Mouse (Mus musculus) testis, adult 2 months (tissue): ENCODE measurements around the gene March11. TPM values are rescaled to one million over a fixed set of nuclear protein-coding genes. Genes with fewer than 3 reads are reported as not detected.

Experiments
- H3K27ac ChIP-seq: fragments of 200-500 bp; 2 replicates; pipeline ENCODE4 v1.5.1; 2012; ENCODE audit warnings: low read depth, low read length; ENCODE audit not compliant: control insufficient read depth, insufficient read depth
- H3K27me3 ChIP-seq: fragments of 200-500 bp; 2 replicates; pipeline ENCODE4 v1.6.1; 2012; ENCODE audit warnings: mild to moderate bottlenecking, low read length, moderate library complexity; ENCODE audit not compliant: control insufficient read depth, insufficient read depth
- H3K36me3 ChIP-seq: fragments of 200-500 bp; 2 replicates; pipeline ENCODE4 v1.6.1; 2012; ENCODE audit warnings: mild to moderate bottlenecking, low read length; ENCODE audit not compliant: control insufficient read depth, insufficient read depth
- H3K4me1 ChIP-seq: fragments of 200-500 bp; 2 replicates; pipeline ENCODE4 v1.6.1; 2012; ENCODE audit warnings: low read length; ENCODE audit not compliant: control insufficient read depth, insufficient read depth
- H3K4me3 ChIP-seq: fragments of 200-500 bp; 2 replicates; pipeline ENCODE4 v1.5.1; 2012; ENCODE audit warnings: low read depth, mild to moderate bottlenecking, low read length, moderate library complexity, mixed read lengths; ENCODE audit not compliant: control insufficient read depth
- CTCF ChIP-seq: fragments of 200-500 bp; IDR thresholded peaks from 2 replicates; pipeline ENCODE4 v1.5.1; 2012; ENCODE audit warnings: low read depth, mild to moderate bottlenecking, inconsistent platforms, low read length, moderate library complexity; ENCODE audit not compliant: control insufficient read depth, insufficient read depth, insufficient replicate concordance
- POLR2A ChIP-seq: fragments of 200-500 bp; IDR thresholded peaks from 2 replicates; pipeline ENCODE4 v1.6.1; 2012; ENCODE audit warnings: low read depth, mild to moderate bottlenecking, inconsistent platforms, low read length, moderate library complexity; ENCODE audit not compliant: control insufficient read depth
- polyA plus RNA-seq: library from polyadenylated mRNA; depleted of rRNA; stranded (reverse); fragments of >200 nt; gene quantifications from 2 replicates; pipeline ENCODE4 v1.2.3, GENCODE M21; 2012

March11 gene
- polyA plus RNA-seq, 1 experiment = 534 TPM

GRCm38 (mm10) chr15:26298668-26299067 is 10.2 kb upstream of the March11 start:
- Histone ChIP-seq H3K27ac (no peak overlapping the region), H3K27me3 (no peaks in the 10 kb centered on the region), H3K4me1 (no peaks in the 10 kb centered on the region), H3K36me3 (no peaks in the 10 kb centered on the region), H3K4me3 (no peak overlapping the region)
- TF ChIP-seq POLR2A = no peak
- TF ChIP-seq CTCF = no peak

GRCm38 (mm10) chr15:26309291-26309931 is 563 bp downstream of the March11 start:
- H3K27ac ChIP-seq = no peak overlapping the region
- H3K36me3 ChIP-seq = 0 out of 2 replicates have a peak, but pooled peaks cover 1% of the 10 kb centered on the region

GRCm38 (mm10) chr15:26319866-26320265 is 11.0 kb downstream of the March11 start:
- TF ChIP-seq POLR2A = no peak
- TF ChIP-seq CTCF = no peak
- Histone ChIP-seq H3K4me3 (no peak overlapping the region), H3K4me1 (no peaks in the 10 kb centered on the region), H3K27me3 (no peaks in the 10 kb centered on the region), H3K27ac (no peak overlapping the region), H3K36me3 (no peaks in the 10 kb centered on the region)

More at GRCm38 (mm10) chr15:26309291-26309931, 563 bp downstream of the March11 start:
- H3K27me3 ChIP-seq = no peaks in the 10 kb centered on the region
- TF ChIP-seq CTCF = no peak
- TF ChIP-seq POLR2A = no peak
- H3K4me3 ChIP-seq = peak overlapping the region; percentile 87
- H3K4me1 ChIP-seq = peaks cover 15% of the 10 kb centered on the region

- no peak overlapping the region for H3K4me3 ChIP-seq
- H3K27me3 ChIP-seq = no peaks in the 10 kb centered on the region
- H3K27ac ChIP-seq = no peak overlapping the region
- H3K4me1 ChIP-seq = no peaks in the 10 kb centered on the region
- H3K36me3 ChIP-seq = no peaks in the 10 kb centered on the region
- TF ChIP-seq POLR2A (no peak), CTCF (no peak)
These were observed 11.6 kb downstream of the March11 start for GRCm38 (mm10) chr15:26320402-26320801.

GRCm38 (mm10) chr15:26322804-26323203 is 14.0 kb downstream of the March11 start:
- no peak overlapping the region for H3K27ac ChIP-seq
- H3K4me1 ChIP-seq = no peaks in the 10 kb centered on the region
- no peak overlapping the region for H3K4me3 ChIP-seq
- no peaks in the 10 kb centered on the region for H3K27me3 ChIP-seq
- TF ChIP-seq POLR2A (no peak), CTCF (no peak)
- H3K36me3 ChIP-seq = no peaks in the 10 kb centered on the region

GRCm38 (mm10) chr15:26327157-26327556 is 18.3 kb downstream of the March11 start:
- Histone ChIP-seq H3K36me3 (no peaks in the 10 kb centered on the region; the same call in 1 of the 2 replicates), H3K27me3 (no peaks in the 10 kb centered on the region), H3K27ac (no peak overlapping the region), H3K4me1 (no peaks in the 10 kb centered on the region), H3K4me3 (no peak overlapping the region)
- no peak for TF ChIP-seq CTCF
- TF ChIP-seq POLR2A = no peak

- Histone ChIP-seq H3K4me1 (no peaks in the 10 kb centered on the region), H3K27ac (no peak overlapping the region), H3K27me3 (no peaks in the 10 kb centered on the region), H3K4me3 (no peak overlapping the region), H3K36me3 (no peaks in the 10 kb centered on the region)
- TF ChIP-seq POLR2A (no peak), CTCF (no peak)
These were observed 26.9 kb downstream of the March11 start for GRCm38 (mm10) chr15:26335791-26336190.
